ENCODE assay signal across 24 mouse cellular contexts in the genomic region with DNA sequence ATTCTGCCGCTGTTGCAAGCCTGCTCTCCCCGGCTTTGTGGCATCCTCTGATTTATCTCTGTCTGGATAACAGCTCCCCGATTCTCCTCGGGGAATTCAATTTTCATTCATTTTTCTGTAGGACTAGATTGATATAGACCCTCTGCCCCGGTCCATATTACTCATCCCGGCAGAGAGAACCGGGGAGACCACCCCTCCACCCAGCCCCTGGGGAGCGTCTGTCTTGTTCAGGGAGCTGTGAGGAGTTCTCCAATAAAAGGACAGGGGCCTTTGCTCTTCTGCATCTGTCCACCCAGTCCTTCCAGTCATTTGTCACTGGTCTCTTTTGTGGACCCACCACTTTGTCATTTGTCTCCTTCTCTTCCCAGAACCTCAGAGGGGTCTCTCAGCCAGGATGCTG. TPM values are rescaled to one million over a fixed set of nuclear protein-coding genes. Genes with fewer than 3 reads are reported as not detected.
"Had no signal": no experiment of that assay in that cellular context is flagged by ENCODE, and none has a peak within 500 bp of the region (broad histone marks: within the 10 kb centered on the region; RNA-seq: fewer than 3 reads in every experiment).

No protein-coding gene starts in this region.

- H3K4me3 ChIP-seq: kidney, embryonic 15.5 days; limb, embryonic 10.5 days; limb, embryonic 13.5 days; liver, embryonic 12.5 days; liver, embryonic 15.5 days; lung, embryonic 15.5 days; megakaryocyte, embryonic 14.5 days; midbrain, embryonic 10.5 days; midbrain, embryonic 15.5 days had no signal

- H3K36me3 ChIP-seq: kidney, embryonic 15.5 days; limb, embryonic 10.5 days; limb, embryonic 13.5 days; liver, embryonic 12.5 days; liver, embryonic 15.5 days; lung, embryonic 15.5 days; midbrain, embryonic 10.5 days; midbrain, embryonic 15.5 days had no signal

- H3K9me3 ChIP-seq: kidney, embryonic 15.5 days; limb, embryonic 10.5 days; limb, embryonic 13.5 days; liver, embryonic 12.5 days; liver, embryonic 15.5 days; lung, embryonic 15.5 days; megakaryocyte, embryonic 14.5 days; midbrain, embryonic 10.5 days; midbrain, embryonic 15.5 days had no signal

- H3K9ac ChIP-seq: kidney, embryonic 15.5 days; limb, embryonic 13.5 days; liver, embryonic 12.5 days; liver, embryonic 15.5 days; lung, embryonic 15.5 days; midbrain, embryonic 15.5 days had no signal

- ATAC-seq: liver, embryonic 12.5 days; midbrain, embryonic 15.5 days had no signal

- H3K27ac ChIP-seq: kidney, embryonic 15.5 days; limb, embryonic 10.5 days; limb, embryonic 13.5 days; liver, embryonic 12.5 days; liver, embryonic 15.5 days; lung, embryonic 15.5 days; midbrain, embryonic 10.5 days; midbrain, embryonic 15.5 days had no signal

- H3K4me2 ChIP-seq: kidney, embryonic 15.5 days; limb, embryonic 13.5 days; liver, embryonic 12.5 days; liver, embryonic 15.5 days; lung, embryonic 15.5 days; midbrain, embryonic 15.5 days had no signal

- DNase-seq: kidney, adult 11 months; kidney, adult 8-10 months; kidney, postnatal 10 days; kidney, postnatal 36 days; layer of hippocampus, postnatal 36 days; liver; lung, adult 18-20 months; lung, postnatal 10 days; lung, postnatal 36 days; retina, postnatal 1 day; thymus, adult 18-20 months; thymus, postnatal 4 days had no signal

RNA-seq across cellular contexts. Expression of gene Lhx4, which starts 4.5 kb away (rescaled TPM):
- polyA plus RNA-seq: kidney, embryonic 15.5 days; limb, embryonic 10.5 days; liver, embryonic 12.5 days; liver, embryonic 15.5 days; lung, embryonic 15.5 days; small intestine, adult 2 months; spleen, adult 2 months; stomach, embryonic 16.5 days had no signal
